Mouse (Mus musculus) B cell, adult 62 days (primary cell): ENCODE results near the gene Zc3h8. TPM values are rescaled to one million over a fixed set of nuclear protein-coding genes. Genes with fewer than 3 reads are reported as not detected.

Source experiments
- total RNA-seq: library from RNA; stranded (reverse); gene quantifications from 4 replicates; pipeline ENCODE4 v1.2.4, GENCODE M21; 2023

The Zc3h8 gene
- 3.7 to 5.1 TPM (median 4.6 TPM) in 4 replicates for total RNA-seq

GRCm38 (mm10) chr2:128943538-128944528 is at the start of gene Zc3h8:
Gene Zc3h8 (minus strand): TSS chr2:128944077.

GRCm38 (mm10) chr2:128967661-128968441 is 24.0 kb upstream of the Zc3h8 start, which contains the start of gene Gm10762:
Gene Gm10762 (minus strand): TSS chr2:128967725.

GRCm38 (mm10) chr2:128966641-128967580 is 23.0 kb upstream of the Zc3h8 start, which contains the start of gene Zc3h6:
Gene Zc3h6 (plus strand): TSS chr2:128967402.

Other genes with a start within 250 kb of the Zc3h8 start
- gene Mertk, start 245.1 kb downstream of the Zc3h8 start, total RNA-seq, result 0.79 to 1.2 TPM (median 0.94 TPM) in 4 replicates
- gene Tmem87b, start 126.0 kb downstream of the Zc3h8 start, total RNA-seq, result 38.0 to 46.5 TPM (median 45.1 TPM) in 4 replicates
- not detected in 4 replicates for gene Fbln7, start 81.1 kb downstream of the Zc3h8 start, total RNA-seq
- 9.0 to 13.0 TPM (median 10.7 TPM) in 4 replicates for gene Zc3h6, start 23.3 kb upstream of the Zc3h8 start, total RNA-seq
- 4.2 to 7.5 TPM (median 4.7 TPM) in 4 replicates for gene Gm10762, start 23.6 kb upstream of the Zc3h8 start, total RNA-seq
- 0.12 to 0.14 TPM in 2 of 4 replicates, not detected in the others for gene Vinac1, start 104.1 kb upstream of the Zc3h8 start, total RNA-seq
- 3.9 to 5.2 TPM (median 4.3 TPM) in 4 replicates for gene Ttl, start 121.9 kb upstream of the Zc3h8 start, total RNA-seq
- 49.0 to 51.4 TPM (median 49.9 TPM) in 4 replicates for gene Polr1b, start 156.9 kb upstream of the Zc3h8 start, total RNA-seq
- gene Chchd5, start 185.6 kb upstream of the Zc3h8 start, total RNA-seq, result 14.6 to 18.4 TPM (median 17.5 TPM) in 4 replicates